Mouse (Mus musculus): ENCODE measurements around the gene Btf3.

The Btf3 gene

DNA sequence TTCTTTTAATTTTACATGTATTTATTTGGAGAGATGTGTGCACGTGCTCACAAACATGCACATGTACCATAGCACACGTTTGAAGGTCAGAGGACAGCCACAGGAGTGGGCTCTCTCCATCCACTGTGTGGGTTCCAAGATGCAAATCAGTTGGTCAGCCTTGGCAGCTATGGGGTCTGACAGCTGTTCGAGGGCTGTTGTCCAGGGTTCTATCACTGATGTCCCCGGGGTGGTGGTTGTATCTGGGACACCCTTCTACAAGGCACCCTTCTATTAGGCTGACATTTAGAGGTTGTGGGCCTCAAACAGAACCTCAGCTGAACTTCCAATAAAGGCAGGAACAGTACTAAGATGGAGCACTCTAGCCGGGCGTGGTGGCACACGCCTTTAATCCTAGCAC, 40.6 kb downstream of the Btf3 start:
- DNase-seq (ENCODE audit: low spot score) = no peak

DNA sequence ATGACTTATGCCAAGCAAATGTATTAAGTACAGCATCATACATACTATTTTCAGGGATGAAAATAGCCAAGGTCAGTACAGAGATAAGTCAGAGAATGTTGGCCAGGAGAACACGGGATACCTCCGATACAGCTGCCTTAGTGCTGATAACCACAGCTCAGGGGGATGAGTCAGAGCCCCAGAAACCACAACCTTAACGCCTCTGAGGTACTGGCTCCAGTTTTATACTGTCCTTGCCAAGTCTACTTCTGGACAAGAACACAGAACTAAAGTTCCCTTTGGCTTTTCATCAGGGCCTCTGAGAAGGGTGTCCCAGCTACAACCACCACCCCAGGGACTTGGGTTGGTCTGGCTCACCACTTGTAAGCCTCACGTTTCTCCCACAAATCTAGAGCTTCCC, 41.2 kb downstream of the Btf3 start:
- DNase-seq (ENCODE audit: low spot score) = no peak

DNA sequence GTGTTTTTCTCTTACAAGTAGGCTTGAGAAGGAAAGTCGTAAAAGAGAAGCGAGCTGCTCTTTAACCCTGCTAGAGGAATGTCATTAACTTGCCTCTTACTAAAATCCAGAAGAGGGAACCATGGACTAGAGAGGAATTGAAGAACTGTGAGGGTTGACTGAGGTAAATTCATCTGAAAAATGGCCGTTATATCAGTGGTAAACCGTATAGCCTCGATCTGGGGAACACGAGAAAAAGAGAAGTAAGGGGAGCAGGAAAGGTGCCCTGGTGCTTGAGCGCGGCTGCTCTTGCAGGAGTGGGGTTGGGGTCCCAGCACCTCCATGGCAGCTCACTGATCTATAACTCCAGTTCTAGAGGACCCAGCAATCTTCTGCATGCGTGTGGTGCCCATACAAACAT, 42.8 kb downstream of the Btf3 start:
- DNase-seq (ENCODE audit: low spot score) = no peak

DNA sequence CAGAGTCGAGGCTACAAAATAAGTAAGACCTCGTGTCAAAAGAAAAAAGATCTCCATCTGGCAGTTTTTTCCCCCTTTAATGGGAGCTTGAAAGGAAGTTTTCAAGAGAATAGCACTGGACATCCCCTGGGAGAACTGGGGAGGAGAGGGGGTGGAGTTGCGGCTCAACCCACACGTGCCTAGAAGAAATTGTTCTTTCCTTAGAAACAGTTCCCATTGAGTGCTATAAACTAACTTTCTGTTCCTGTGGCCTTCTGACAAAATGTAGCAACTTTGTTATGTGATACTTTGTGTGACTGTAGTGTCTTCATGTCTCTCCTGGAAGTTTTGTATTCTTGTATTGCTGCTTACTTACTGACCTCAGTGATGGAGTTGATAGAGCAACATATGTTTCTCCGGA, 52.7 kb downstream of the Btf3 start:
- no peak for DNase-seq (ENCODE audit: low spot score)

DNA sequence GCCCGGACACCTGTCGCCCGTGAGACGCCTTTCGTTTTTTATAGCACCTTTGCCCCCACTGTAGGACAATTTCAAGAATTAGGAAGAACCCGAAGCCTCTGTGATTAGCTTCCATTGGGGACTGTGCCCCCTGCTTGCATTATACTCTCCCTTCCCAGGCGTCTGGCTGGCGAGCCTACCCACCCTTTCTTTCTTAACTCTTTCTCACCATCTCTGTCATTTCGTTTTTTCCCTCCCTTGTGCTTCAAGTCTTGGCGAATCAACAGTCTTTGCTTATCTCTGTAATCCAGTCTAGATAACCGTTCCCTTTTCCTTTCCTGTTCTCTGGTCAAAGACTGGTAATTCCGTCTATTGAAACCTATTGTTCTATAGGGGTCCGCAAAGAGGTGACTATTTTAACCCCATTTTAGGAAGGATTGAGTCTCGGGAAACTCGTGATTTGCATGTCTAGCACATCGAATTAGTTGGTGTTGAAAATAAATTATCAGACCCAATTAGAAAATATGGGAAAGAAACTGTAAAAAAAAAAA, 53.3 kb downstream of the Btf3 start:
- no peak for DNase-seq (ENCODE audit: low spot score)

DNA sequence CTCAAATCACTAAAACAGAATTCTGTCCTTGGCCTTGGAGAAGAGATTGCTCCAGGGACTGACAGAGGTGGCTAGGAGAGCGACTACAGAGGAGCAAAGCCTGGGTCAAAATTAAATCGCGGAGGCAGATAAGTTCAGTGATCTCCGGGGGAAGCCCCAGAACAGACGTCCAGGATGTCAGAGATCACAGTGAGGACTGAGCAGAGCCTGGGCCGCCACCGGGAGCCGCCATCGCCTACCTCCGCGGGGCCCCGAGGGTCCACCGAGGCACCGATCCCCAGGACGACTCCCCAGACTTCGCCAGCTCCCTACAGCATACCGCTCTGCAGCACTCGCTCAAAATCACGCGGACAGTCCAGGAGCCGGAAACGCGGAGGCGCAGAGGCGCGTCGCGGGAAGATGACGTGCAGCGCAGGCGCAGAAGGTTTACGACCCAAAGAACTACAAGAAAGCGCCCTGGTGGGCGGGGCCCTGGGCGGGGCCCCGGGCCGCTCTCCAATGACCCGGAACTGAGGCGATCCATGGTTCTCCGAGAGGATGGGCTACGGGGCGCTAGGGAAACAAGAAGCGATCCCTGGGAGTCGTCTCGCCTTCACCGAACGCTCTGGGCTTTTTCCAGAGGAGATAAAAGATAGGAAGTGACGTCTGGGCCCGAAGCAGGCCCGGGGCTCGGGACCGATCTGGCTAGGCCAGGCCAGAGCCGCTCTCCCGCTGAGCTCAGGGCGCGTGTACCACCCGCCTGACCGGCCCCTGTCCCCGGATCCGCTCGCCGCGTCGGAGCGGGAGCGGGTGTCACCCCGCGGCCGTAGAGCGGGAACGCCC, 54.0 kb downstream of the Btf3 start, which contains the start of the genes Utp15 and Ankra2:
Gene Utp15, minus strand, starts transcription at position 406 of the 822 bp plus-strand sequence.
Gene Ankra2, plus strand, starts transcription at position 439 of the 822 bp plus-strand sequence.
- peak; percentile 99 for DNase-seq (ENCODE audit: low spot score)

Measured in layer of hippocampus, adult 11-12 months (tissue).